Mouse (Mus musculus) megakaryocyte, embryonic 14.5 days (primary cell): ENCODE data around the gene Spp2.

Source experiments
- FLI1 ChIP-seq: IDR thresholded peaks from 2 replicates; pipeline ENCODE4 v1.6.1; 2012; ENCODE audit warnings: low read length, inconsistent platforms, mixed read lengths
- GATA1 ChIP-seq: IDR thresholded peaks from 3 replicates; pipeline ENCODE4 v1.6.1; 2012; ENCODE audit warnings: mixed read lengths, low read length, inconsistent platforms, borderline replicate concordance

DNA sequence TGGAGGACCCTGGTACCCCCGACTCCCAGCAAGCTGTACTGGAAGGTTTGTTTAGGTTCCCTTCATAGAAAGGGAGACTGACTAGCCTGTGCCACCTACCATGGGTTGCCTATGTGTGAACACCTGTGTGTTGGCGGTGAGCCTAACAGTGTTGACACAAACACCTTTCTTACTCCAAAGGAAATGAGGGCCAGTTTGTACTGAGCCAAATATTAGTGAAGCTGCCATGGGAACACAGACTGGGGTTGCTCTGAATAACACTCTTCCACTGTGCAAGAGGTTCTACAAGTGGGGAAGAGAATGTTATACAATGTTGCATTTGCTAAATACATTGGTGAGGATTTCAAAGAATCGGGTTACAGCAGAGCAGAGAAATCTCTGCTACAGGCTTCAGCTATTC, 56.5 kb downstream of the Spp2 start:
- TF ChIP-seq GATA1 (no peak), FLI1 (no peak)
